Mouse (Mus musculus): ENCODE measurements around the gene Rpia.

GRCm38 (mm10) chr6:70838532-70838931, 46.5 kb upstream of the Rpia start:
- TF ChIP-seq CTCF (conservative IDR thresholded peaks at IDR 0.05; ENCODE audit: low read length) = no peak
- no peak for TF ChIP-seq NANOG (IDR thresholded peaks at IDR 0.05; ENCODE audit: borderline replicate concordance, low read length)
- no peak for TF ChIP-seq POU5F1 (IDR thresholded peaks at IDR 0.05; ENCODE audit: borderline replicate concordance, low read length)
